Mouse (Mus musculus) right cerebral cortex, postnatal 4 days (tissue): Measurements from ENCODE around the gene Gatad2b.
A peak's percentile ranks its signal among the peaks of the same experiment; 100 is the strongest.

ENCODE experiments used
- DNase-seq: peaks from one replicate; pipeline ENCODE4 v3.0.0-alpha.2; 2022

Gene Gatad2b

GRCm38 (mm10) chr3:90384851-90385375, 91.9 kb downstream of the Gatad2b start:
- DNase-seq = no peak

DNA sequence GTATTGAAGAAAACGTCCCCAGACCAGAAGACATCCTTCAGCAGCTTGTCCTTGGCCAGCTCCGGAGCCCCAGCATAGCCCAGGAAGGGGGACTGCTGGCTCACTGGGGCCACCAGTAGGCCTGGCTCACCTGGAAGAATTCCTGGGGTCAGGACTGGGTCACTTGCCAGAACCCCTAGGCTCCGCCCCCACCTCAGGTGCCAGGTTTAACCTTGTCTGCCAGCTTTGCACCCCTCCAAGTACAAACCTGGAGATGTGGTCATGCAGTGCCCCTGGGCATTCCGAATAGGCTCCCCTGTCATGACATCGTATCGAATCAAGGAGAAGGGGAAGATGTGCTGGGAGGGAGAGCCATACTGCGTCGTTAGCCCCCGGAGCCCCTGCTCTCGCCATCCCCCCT, 93.8 kb downstream of the Gatad2b start:
- DNase-seq = no peak

DNA sequence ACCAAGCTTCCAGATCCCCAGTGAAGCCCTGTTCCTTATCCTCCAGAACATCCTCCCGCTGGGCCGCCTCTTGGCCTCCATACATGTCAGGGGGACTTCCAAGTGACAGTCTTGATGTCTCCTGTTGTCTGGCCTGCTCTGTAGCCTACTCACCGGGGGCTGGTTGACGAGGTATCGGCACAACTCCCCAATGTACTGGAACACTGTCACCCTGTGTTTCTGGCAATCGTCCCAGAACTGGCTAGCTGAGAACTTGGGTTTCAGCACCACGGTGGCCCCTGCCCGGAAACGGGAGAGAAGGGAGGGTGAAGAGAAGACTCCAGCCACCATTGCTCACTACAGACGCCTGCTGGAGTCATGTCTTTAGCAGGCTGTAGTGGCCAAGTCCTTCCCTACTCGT, 94.5 kb downstream of the Gatad2b start:
- peak; percentile 40 for DNase-seq

- no peak for DNase-seq
Observed at GRCm38 (mm10) chr3:90388192-90388591, 95.2 kb downstream of the Gatad2b start.

DNA sequence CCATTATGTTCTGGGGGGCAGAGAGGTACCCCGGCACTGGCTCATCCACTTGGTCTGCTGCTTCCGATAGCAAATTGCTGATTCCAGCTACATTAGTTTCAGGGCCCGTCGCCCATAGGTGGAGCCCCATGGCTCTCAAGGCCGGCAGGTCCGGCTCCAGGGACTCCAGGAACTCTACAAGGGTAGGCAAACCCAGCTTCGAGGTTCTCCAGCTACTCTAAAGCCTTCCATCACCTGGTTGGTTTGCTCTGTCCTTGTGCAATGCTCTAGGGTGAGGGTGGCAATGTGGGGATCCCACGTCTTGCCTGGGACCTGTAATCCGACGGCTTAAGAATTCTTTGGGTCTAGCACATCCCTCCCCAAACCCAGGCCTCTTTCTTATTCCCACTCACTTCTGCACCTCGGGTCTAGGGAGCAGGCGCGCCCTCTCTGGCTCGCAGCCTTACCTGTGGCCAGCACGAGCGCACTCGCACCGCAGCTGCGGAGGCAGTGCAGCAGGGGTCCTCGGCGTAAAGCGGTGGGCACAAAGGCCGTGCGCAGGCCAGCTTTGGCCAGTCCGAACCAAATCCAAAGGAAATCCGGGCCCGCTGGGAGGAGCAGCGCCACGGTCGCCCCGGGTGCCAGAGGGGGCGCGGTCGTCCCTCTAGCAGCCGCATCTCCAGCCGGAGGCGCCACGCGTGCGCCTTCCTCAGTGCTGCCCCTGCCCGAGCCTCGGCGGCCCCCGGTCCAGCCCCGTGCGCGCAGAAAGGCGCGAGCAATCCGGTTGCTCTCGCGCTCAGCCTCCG, 95.9 kb downstream of the Gatad2b start:
- DNase-seq = no peak

DNA sequence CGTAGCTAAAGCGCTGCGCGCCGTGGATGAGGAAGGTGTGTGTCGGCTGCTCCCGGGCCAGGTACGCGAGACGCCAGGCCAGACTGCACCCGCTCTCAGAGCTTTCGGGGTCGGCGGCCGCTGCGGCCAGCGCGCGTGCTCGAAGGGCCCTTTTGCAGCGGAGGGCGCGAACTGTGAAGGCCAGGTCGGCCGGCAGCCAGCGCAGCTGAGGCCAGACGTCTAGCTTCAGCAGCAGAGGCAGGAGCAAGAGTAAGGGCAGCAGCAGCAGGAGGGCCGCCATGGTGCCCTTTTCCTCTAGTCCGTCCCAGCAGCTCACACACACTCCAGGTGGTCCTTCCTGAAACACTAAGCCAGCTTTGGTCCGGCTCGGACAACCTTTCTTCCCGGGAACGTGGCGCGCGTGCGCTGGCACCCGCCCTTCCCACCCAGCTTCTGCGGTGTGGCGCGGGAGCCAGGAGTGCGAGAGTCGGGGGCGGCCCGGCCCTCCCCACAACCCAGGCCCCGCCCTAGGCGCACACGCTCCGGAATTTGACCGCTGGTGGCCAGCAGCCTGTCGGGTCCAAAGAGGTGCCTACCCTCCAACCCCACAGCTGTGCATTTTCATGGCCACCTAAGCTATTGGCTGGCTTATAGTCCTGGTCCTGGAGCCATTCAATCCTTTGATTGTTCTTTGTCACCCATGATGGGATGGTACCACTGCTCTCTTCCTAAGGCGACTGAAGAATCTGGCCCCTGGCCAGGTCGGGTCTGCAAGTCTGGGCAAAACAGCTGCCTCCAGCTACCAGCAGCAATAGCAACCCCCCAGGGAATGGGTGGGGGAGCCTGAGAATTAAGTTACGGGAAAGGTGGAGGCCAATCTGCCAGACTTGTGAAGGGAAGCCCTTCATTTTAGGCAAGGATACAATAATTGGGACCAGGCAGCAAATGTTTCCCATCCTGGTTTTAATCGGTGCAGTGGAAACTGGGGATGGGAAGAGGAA, 96.8 kb downstream of the Gatad2b start, which contains the start of gene Slc27a3:
Gene Slc27a3, minus strand, starts transcription at position 428 of the 980 bp plus-strand sequence.
- peak; percentile 66 for DNase-seq

GRCm38 (mm10) chr3:90391004-90391403, 98.0 kb downstream of the Gatad2b start:
- no peak for DNase-seq

DNA sequence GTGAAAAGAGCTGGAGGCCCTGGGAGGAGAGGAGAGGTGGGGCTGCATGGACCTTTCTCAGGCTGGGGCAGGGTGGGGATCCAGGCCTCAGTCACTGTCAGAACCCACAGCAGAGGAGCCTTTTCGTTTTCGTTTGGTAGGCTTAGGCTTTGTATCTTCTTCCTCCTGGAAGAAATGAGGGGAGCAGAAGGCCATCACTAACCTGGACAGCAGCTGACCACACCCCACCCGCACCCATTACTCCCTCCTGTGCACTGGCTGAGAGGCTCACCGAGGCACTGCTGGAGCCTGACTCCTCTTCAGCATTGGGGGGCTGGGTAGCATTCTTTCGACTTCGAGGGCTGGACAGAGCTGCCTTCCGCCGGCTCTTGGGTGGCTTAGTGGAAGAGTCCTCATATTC, 99.0 kb downstream of the Gatad2b start:
- DNase-seq = no peak

GRCm38 (mm10) chr3:90392661-90393060, 99.7 kb downstream of the Gatad2b start:
- no peak for DNase-seq

DNA sequence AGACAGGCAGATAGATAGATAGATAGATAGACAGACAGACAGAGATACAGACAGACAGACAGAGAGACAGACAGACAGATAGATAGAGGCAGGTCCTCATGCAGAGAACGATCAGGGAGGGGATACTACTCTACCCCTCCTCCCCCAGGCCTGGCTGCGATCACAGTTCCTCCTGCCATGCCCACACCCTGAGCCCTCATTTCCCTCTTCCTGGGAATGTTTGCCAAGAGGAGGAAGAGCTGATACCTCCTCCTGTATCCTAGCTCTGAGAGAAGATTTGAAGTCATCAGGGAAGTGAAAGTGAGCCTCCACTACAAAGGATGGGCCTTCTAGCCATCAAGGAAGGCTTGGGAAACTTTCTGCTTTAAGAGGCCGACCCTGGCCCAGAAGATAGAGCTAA, 102.7 kb downstream of the Gatad2b start:
- DNase-seq = no peak

GRCm38 (mm10) chr3:90400993-90401392, 108.0 kb downstream of the Gatad2b start:
- DNase-seq = no peak

DNA sequence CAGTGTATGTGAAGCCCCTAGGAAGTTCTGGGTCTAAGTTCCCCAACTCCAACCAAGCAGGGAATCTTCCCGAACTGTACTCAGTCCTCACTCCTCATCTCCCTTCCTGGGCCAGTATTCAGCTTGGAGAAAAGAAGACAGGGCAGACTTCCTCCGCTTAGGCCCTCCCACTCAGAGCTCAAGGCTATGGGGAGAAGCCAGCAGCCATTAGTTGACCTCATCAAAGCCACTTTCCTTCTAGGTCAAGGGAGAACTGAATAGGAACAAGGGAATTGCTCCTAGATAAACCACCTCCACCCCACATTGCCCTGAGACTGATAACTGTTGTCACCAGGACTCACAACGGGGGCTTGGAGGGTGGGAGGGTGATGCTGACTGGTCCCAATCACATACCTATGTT, 111.1 kb downstream of the Gatad2b start:
- no peak for DNase-seq

DNA sequence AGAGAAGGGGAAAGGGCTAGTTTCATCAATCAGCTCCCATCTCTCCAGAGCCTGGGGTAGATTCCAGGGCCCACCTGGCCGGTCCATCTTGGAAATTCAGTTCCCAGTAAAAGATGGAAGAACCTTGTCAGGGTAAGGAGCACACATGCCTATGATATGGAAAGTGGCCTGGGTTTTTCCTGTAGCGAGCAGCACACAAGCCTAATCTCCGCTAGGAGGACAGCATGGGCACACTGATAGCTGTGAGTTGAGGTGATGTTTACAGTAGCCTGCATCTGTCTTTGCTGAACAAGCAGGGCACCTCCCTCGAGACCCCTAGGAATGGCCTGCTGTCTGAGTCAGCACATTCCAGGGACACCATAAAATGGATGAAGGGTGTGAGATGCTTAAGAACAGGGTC, 111.6 kb downstream of the Gatad2b start:
- DNase-seq = no peak

- no peak for DNase-seq
Observed at GRCm38 (mm10) chr3:90406414-90406813, 113.4 kb downstream of the Gatad2b start.

GRCm38 (mm10) chr3:90408721-90409120, 115.7 kb downstream of the Gatad2b start:
- no peak for DNase-seq

- peak; percentile 72 for DNase-seq
Observed at GRCm38 (mm10) chr3:90412312-90413010, 119.5 kb downstream of the Gatad2b start.

DNA sequence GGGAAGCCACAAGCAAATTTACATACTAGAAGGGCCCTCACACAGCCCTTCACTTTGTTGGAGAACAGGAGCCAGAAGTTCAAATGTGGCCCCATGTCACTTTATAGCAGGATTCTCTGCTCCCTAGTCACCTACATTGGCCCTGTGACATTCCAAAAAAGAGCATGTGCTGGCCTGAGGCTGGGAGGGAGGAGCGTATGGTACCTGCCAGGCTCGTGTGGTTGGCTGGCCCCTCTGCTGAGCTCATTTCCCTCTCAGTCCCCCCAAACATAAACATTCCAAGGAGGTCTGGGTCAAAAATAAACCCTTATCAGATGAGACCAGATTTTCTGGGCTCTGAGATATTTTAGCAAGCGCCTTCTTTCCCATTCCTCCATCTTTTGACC, 120.0 kb downstream of the Gatad2b start:
- DNase-seq = no peak
